Mouse (Mus musculus) mouse embryonic stem cell (cell line): ENCODE measurements at regions not wholly inside any gene's neighbourhood (a gene's known extent, or its start where the extent isn't known, plus 50 kb on each side); places are given as distances from the start of the nearest gene placed in this dataset.

Experiments
- in situ Hi-C, 2 experiments: fragments of 300-500 bp; cut with MboI; formaldehyde crosslinking; loops; 1 replicate in 1 of 2; 3 replicates in 1 of 2; pipeline ENCODE4 v1.14.3; 2019 to 2020; ENCODE audit warnings: low sequenced_read_pairs in 2 of 2, low pct_unique_long_range_greater_than_20kb in 1 of 2, mixed read lengths in 1 of 2; ENCODE audit not compliant: unreplicated experiment in 1 of 2

DNA sequence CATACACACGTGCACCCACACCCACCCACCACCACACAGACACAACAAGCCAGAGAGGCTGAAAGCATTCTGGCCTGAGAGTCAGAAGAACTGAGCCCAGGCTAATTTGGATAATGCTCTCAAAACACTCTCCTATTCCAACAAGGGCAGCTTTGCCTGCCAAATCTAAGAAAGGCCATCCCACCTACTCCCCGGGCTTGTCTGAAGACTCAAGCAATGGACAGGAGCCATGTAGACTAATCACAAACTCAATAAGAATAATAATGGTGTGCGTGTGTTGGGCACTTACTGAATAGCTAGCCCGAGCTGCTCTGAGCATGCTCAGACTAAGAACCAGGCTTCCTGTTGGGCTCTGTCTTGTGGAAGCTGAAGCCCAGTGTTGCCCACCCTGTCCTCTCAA is 108.8 kb upstream of the Tle3 start:
- in situ Hi-C loops, result no loop called here

DNA sequence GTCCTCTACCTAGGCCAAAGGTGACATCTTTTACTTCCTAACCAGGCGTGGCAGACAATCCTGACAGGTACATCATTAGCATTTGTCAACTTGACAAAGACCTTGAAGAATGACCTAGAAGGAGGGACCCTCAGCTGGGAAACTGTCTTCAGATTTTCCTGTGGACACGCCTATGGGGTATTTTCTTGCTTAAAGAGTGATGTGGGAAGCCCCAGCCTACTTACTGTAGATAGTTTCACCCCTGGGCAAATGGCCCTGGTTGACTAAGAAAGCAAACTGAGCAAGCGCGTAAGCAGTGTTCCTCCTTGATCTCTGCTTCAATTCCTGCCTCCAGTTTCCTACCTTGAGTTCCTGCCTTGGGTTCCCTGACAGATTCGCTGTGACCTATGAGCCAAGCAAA is 106.7 kb upstream of the Tle3 start:
- in situ Hi-C loops, result no loop called here

DNA sequence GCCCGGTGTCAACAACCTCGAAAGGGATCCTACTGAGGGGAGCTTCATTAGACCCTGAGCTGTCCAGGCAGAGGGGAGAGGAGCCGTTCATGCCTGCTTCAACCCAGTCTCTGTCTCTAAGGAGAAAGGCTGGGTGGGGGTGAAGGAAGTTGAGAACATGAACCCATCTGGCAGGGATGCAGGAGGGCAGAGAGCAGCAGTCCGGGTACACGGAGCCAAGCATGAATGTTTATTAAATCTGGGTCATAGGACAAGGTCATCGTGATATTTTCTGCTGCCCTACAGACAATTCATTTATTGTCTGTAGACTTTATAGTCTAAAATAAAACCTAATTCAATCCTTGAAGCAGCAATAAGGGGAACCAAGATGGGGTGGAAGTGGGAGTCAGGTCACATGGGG is 105.2 kb upstream of the Tle3 start:
- in situ Hi-C loops, result no loop called here

DNA sequence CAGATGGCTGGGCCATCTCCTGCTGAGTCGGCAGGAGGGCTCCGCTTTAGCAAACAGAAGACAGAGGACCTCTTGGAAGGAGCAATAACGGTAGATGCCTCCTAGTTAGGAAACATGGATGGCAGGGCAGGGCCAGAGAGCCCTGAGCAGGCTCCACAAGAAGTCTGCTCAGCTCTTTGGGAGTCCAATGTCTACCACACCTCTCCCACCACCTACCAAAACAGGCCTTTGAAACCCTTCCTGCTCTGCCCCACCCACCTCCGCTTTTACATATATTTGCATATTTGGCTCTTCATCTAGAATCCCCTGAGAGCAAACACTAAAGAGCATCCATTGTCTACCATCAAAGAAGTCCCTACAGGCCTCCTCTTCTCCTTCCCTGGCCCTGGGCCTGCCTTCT is 104.6 kb upstream of the Tle3 start:
- in situ Hi-C loops, result no loop called here

- in situ Hi-C loops, result no loop called here
Observed at GRCm38 (mm10) chr9:61268162-61268561, 104.0 kb upstream of the Tle3 start.

GRCm38 (mm10) chr9:61268681-61269080 is 103.5 kb upstream of the Tle3 start:
- in situ Hi-C loops, result no loop called here

DNA sequence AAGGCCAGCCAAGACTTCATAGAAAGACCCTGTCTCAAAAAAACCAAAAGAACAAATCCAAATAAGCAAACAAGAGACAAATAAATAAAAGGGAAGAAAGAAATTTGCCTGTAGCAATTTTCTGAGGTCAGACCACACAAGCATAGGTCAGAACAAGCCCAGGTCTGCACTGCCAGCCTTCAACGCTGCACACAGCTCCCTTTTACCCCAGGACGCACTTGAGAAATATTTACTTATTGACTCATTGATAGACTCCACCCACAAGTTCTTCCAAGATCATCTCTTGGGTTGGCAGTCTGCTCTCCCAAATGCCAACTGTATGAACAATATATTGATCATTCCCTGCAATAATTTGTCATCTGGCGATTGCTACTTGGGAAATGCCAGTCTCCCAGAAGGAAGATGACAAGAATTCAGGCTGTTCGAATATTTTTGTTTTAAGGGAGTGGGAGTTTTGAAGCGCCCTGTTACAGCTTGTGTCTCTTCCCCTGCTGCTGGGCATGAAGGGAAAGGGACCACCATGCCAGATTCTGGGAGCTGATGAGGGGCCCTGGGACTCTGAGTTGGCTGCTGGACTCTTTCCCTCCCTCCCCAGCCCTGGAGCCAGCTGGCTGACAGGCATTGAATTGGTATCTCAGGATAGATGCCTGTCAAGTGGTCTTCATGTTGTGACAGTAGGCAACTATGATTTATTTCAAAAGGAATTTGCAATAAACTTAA is 102.9 kb upstream of the Tle3 start:
- in situ Hi-C loops, result no loop called here

- in situ Hi-C loops, result no loop called here
Observed at GRCm38 (mm10) chr9:61271243-61271642, 100.9 kb upstream of the Tle3 start.

- in situ Hi-C loops, result no loop called here
Observed at GRCm38 (mm10) chr9:61271769-61272352, 100.3 kb upstream of the Tle3 start.

- in situ Hi-C loops, result no loop called here
Observed at GRCm38 (mm10) chr9:61274020-61274419, 98.1 kb upstream of the Tle3 start.

GRCm38 (mm10) chr9:61277369-61278215 is 94.6 kb upstream of the Tle3 start:
- in situ Hi-C loops, result no loop called here

DNA sequence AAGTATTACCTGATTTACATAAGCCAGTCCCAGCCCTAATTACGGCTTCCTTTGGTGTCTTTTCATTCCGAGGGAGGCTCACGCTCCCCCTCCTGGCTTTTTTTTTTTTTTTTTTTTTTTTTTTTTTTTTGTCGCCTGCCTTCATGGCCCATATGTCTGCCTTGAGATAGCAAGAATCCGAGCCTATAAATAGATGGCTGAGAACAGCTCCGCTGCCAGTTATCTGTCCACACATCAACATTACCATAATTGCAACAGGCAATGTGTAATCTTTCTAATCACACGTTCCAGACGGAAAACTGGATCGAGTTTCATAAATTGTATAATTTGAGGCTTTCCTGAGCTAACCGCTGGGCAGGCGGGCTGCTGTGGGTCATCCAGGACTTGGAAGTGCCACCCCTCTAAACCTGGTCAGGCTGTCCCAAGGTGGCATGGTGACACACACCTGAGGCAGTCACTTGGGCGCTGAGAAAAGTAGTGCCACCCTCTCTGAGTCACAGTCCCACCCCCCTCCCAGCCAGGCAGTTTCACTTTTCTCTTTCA is 93.9 kb upstream of the Tle3 start:
- in situ Hi-C loops, result no loop called here

GRCm38 (mm10) chr9:61279044-61279543 is 93.1 kb upstream of the Tle3 start:
- in situ Hi-C loops, result no loop called here

GRCm38 (mm10) chr9:61280856-61281582 is 91.1 kb upstream of the Tle3 start:
- in situ Hi-C loops, result no loop called here

GRCm38 (mm10) chr9:61283311-61283710 is 88.9 kb upstream of the Tle3 start:
- in situ Hi-C loops, result no loop called here

GRCm38 (mm10) chr9:61284201-61285021 is 87.8 kb upstream of the Tle3 start:
- in situ Hi-C loops, result no loop called here

- in situ Hi-C loops, result no loop called here
Observed at GRCm38 (mm10) chr9:61286561-61286960, 85.6 kb upstream of the Tle3 start.

DNA sequence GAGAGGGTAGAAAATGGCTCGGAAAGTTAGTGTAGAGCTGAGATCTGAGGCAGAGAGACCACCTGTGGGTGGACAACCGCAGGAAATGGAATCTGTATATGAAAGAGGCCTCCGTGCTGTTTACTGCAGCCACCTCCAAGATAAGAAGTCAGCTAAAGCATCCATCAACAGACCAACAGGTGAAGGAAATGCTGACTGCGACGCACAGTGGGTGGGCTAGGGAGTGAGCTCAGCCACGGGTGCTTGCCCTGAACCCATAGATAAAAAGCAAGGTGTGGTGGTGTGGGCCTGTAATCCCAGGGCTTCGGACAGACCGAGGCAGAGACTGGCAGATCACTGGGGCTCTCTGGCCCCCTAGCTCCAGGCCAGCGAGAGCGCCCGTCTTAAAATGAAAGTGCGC is 83.0 kb upstream of the Tle3 start:
- in situ Hi-C loops, result no loop called here
